Mouse (Mus musculus) heart, embryonic 14.5 days (tissue): ENCODE data around the gene Pard3b. TPM values are rescaled to one million over a fixed set of nuclear protein-coding genes. Genes with fewer than 3 reads are reported as not detected.

Experiments
- ATAC-seq: fragments of 200-750 bp; cut with Nextera tagmentation; 2 replicates; pipeline ENCODE4 v1.8.0; 2017; ENCODE audit warnings: low read depth, moderate TSS enrichment; ENCODE audit not compliant: insufficient number of reproducible peaks, insufficient read depth, low FRiP score
- H3K27ac ChIP-seq, 2 experiments: fragments of 200-500 bp in 1 of 2; fragments of 300-500 bp in 1 of 2; sonication (generic) in 1 of 2; replicated peaks in 1 of 2; 2 replicates each; pipeline ENCODE4 v1.5.1; 2012 to 2014; ENCODE audit warnings: low read depth in 2 of 2, low read length in 2 of 2, control low read depth in 1 of 2, mild to moderate bottlenecking in 1 of 2, mixed read lengths in 1 of 2; ENCODE audit not compliant: control insufficient read depth in 1 of 2, insufficient read depth in 1 of 2
- H3K27me3 ChIP-seq: fragments of 300-500 bp; sonication (generic); 2 replicates; pipeline ENCODE4 v1.6.1; 2014; ENCODE audit warnings: mild to moderate bottlenecking, low read length, control low read depth; ENCODE audit not compliant: control insufficient read depth, insufficient read depth
- H3K36me3 ChIP-seq: fragments of 300-500 bp; sonication (generic); 2 replicates; pipeline ENCODE4 v1.6.1; 2014; ENCODE audit warnings: mild to moderate bottlenecking, control low read depth, low read length, mixed read lengths; ENCODE audit not compliant: control insufficient read depth, insufficient read depth
- H3K4me1 ChIP-seq, 2 experiments: fragments of 200-500 bp in 1 of 2; fragments of 300-500 bp in 1 of 2; sonication (generic) in 1 of 2; 2 replicates each; pipeline ENCODE4 v1.6.1; 2012 to 2014; ENCODE audit warnings: low read length in 2 of 2, control low read depth in 1 of 2, mixed read lengths in 1 of 2; ENCODE audit not compliant: control insufficient read depth in 2 of 2, insufficient read depth in 2 of 2
- H3K4me2 ChIP-seq: fragments of 300-500 bp; sonication (generic); 2 replicates; pipeline ENCODE4 v1.6.1; 2014; ENCODE audit warnings: mild to moderate bottlenecking, low read length
- H3K4me3 ChIP-seq, 2 experiments: fragments of 200-500 bp in 1 of 2; fragments of 300-500 bp in 1 of 2; sonication (generic) in 1 of 2; 2 replicates each; pipeline ENCODE4 v1.5.1; 2012 to 2014; ENCODE audit warnings: low read length in 2 of 2, mild to moderate bottlenecking in 2 of 2, control low read depth in 1 of 2, low read depth in 1 of 2, moderate library complexity in 1 of 2; ENCODE audit not compliant: control insufficient read depth in 1 of 2, insufficient read depth in 1 of 2
- H3K9ac ChIP-seq: fragments of 300-500 bp; sonication (generic); 2 replicates; pipeline ENCODE4 v1.6.1; 2014; ENCODE audit warnings: mild to moderate bottlenecking, low read length
- H3K9me3 ChIP-seq: fragments of 300-500 bp; sonication (generic); 2 replicates; pipeline ENCODE4 v1.6.1; 2016; ENCODE audit warnings: low read length, control low read depth; ENCODE audit not compliant: control insufficient read depth
- WGBS: fragments of 180-500 bp; shearing (Covaris S2); extraction: QIAGEN DNeasy Blood & Tissue Kit; methylation state at CpG from one replicate; pipeline ENCODE4 v1.1.7; 2014; 5-methylcytosine and 5-hydroxymethylcytosine counted together
- polyA plus RNA-seq: library from polyadenylated mRNA; unstranded; fragments of >200 nt; fragmentation: Nextera tagmentation; extraction: Ambion mirVana; gene quantifications from 2 replicates; pipeline ENCODE4 v1.2.1, GENCODE M21; 2014

Gene Pard3b
- polyA plus RNA-seq, 1 experiment from 2014 or later: 17.1 TPM

DNA sequence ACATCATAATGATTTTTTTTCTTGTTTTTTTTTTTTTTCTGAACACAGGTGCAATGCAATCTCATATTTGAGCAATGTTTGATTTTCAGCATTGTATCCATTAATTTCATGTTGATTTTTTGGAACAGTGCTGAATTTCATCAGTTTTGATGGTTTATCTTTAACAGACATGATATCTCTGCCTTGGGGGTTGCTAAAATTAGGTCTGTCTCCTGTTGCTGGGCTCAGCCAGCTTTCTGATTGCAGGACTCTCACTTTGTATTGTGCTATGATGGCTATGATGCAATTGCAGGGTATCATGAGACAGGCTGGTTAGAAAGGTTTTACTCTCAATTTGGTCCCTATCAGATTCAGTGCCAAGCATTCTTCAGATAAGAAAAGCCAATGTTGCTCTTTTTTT is 11.3 kb downstream of the Pard3b start:
- Histone ChIP-seq H3K9ac (no peak overlapping the region), H3K9me3 (no peaks in the 10 kb centered on the region), H3K36me3 (no peaks in the 10 kb centered on the region), H3K4me3 (no peak overlapping the region), H3K4me1 (peaks cover 3% of the 10 kb centered on the region in 2 experiments; a peak in 2 of 4 replicates), H3K27me3 (no peaks in the 10 kb centered on the region), H3K4me2 (no peak overlapping the region), H3K27ac (no peak overlapping the region)
- ATAC-seq: no peak

GRCm38 (mm10) chr1:61651454-61652271 is 13.0 kb downstream of the Pard3b start:
- Histone ChIP-seq H3K27me3 (no peaks in the 10 kb centered on the region), H3K4me2 (no peak overlapping the region), H3K9ac (no peak overlapping the region), H3K36me3 (no peaks in the 10 kb centered on the region), H3K4me1 (peaks cover 3% of the 10 kb centered on the region in 2 experiments; a peak in 2 of 4 replicates), H3K9me3 (no peaks in the 10 kb centered on the region), H3K27ac (no peak overlapping the region), H3K4me3 (no peak overlapping the region)
- no peak for ATAC-seq
- WGBS: 75% methylated on average over 1 of the region's 1 CpGs

GRCm38 (mm10) chr1:61657760-61658159 is 19.1 kb downstream of the Pard3b start:
- no peak overlapping the region for H3K4me2 ChIP-seq
- no peak for ATAC-seq
- 89% methylated on average over 3 of the region's 3 CpGs for WGBS
- H3K27ac ChIP-seq: no peak overlapping the region
- H3K4me1 ChIP-seq: peaks cover 0 to 2% of the 10 kb centered on the region in 2 experiments; a peak in 1 of 4 replicates
- no peak overlapping the region for H3K4me3 ChIP-seq
- no peaks in the 10 kb centered on the region for H3K36me3 ChIP-seq
- H3K27me3 ChIP-seq: no peaks in the 10 kb centered on the region
- H3K9me3 ChIP-seq: no peaks in the 10 kb centered on the region
- no peak overlapping the region for H3K9ac ChIP-seq

DNA sequence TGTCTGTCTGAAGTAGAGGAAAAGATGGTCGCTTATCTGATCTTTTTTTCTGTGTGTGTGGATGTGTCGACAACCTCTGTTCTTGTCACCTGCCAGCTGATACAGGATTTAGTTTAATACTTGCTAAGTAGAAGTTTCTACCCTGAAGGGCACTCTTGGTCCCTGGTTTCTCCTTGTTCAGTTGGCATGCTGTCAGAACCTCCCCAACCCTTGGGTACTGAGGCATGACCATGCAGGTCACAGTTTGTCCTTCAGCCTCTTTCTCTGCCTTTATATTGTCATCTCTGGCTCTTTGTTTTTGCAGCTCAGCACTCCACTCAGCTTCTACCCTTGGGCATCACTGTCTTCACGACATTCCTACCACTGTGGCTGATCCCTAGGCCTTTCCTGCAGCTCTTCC is 21.3 kb downstream of the Pard3b start:
- H3K9ac ChIP-seq: no peak overlapping the region
- 64% methylated on average over 3 of the region's 3 CpGs for WGBS
- ATAC-seq: no peak

DNA sequence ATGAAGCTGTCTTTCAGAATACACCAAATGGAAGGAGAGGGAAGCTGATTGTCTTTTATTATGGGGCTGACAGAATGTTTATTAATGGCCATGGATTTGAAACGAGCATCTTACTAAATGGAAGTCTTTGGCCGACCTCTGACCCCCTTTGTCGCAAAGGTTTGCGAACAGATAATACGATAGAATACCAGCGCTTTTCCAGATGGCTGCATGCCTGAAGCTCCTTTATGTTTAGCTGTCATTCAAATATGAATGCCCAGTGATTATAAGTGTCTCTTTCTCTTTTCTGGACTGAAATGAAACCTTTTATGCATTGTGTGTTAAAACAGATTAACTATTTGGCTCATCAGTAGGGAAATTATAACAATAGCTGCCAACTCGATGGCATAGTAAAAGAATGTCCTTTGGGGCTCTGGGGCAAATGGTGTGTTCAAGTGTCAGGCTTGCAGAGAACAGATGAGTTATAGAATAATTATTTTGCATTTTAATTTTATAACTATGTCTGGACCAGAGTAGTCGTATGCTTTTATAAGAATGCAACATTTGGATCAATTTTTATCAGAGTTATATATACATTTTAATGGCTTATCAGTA is 46.7 kb downstream of the Pard3b start:
- WGBS: 73% methylated on average over 8 of the region's 8 CpGs
- Histone ChIP-seq H3K4me2 (no peak overlapping the region), H3K9me3 (no peaks in the 10 kb centered on the region), H3K27me3 (no peaks in the 10 kb centered on the region), H3K4me1 (peaks cover 0 to 2% of the 10 kb centered on the region in 2 experiments; a peak in 2 of 4 replicates), H3K9ac (no peak overlapping the region), H3K4me3 (no peak overlapping the region), H3K36me3 (no peaks in the 10 kb centered on the region), H3K27ac (no peak overlapping the region)
- ATAC-seq: no peak

More for the DNA sequence above, 21.3 kb downstream of the Pard3b start:
- Histone ChIP-seq H3K4me2 (no peak overlapping the region), H3K36me3 (no peaks in the 10 kb centered on the region), H3K27me3 (no peaks in the 10 kb centered on the region), H3K9me3 (no peaks in the 10 kb centered on the region), H3K27ac (no peak overlapping the region), H3K4me3 (no peak overlapping the region), H3K4me1 (peaks cover 0 to 2% of the 10 kb centered on the region in 2 experiments; a peak in 1 of 4 replicates)

DNA sequence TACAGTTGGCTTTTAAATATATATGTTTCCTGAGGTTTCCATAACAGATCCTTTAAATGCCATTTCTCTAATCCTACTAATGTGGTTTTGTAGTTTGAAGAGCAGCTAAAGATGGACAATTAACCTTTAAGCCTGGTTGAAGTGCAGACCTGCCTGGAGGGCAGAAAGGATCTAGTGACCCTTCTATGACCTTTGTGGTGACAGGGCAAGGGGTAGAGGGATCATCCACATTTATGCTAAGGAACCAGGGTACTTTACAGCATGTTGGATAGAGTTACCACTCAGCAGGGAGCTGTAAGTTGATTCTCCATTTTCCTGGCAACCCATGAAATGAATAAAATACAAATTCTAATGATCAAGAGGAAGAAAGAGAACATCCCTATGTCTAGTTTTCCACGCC is 47.3 kb downstream of the Pard3b start:
- no peak for ATAC-seq
- 89% methylated on average over 1 of the region's 1 CpGs for WGBS
- H3K4me2 ChIP-seq: no peak overlapping the region

DNA sequence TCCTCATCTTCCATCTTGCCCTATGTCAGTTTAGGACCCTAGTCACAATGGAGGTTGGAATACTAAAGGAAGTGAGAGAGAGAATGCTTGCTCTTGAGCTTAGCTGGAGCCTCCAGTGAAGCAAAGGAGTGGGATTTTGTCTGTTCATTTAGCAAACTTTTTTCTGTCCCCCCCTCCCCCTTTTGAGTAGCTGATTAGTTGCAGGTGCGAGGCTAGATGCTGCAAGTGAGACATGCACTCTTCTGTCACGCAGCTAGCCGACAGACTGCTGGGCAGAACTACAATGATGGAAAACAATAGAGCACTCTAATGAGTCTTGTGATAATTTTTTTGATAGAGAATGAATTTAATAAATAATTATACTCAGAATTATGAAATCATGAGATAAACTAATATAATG is 49.7 kb downstream of the Pard3b start:
- 77% methylated on average over 3 of the region's 3 CpGs for WGBS
- Histone ChIP-seq H3K9ac (no peak overlapping the region), H3K27ac (no peak overlapping the region), H3K4me1 (peaks cover 0 to 2% of the 10 kb centered on the region in 2 experiments; a peak in 2 of 4 replicates), H3K4me3 (no peak overlapping the region), H3K4me2 (no peak overlapping the region), H3K36me3 (no peaks in the 10 kb centered on the region), H3K27me3 (no peaks in the 10 kb centered on the region), H3K9me3 (no peaks in the 10 kb centered on the region)
- ATAC-seq: no peak

More for the DNA sequence above, 47.3 kb downstream of the Pard3b start:
- no peak overlapping the region for H3K4me3 ChIP-seq
- peaks cover 0 to 2% of the 10 kb centered on the region in 2 experiments; a peak in 2 of 4 replicates for H3K4me1 ChIP-seq
- H3K27ac ChIP-seq: no peak overlapping the region
- no peaks in the 10 kb centered on the region for H3K9me3 ChIP-seq
- H3K36me3 ChIP-seq: no peaks in the 10 kb centered on the region
- H3K27me3 ChIP-seq: no peaks in the 10 kb centered on the region
- no peak overlapping the region for H3K9ac ChIP-seq
